Mouse (Mus musculus): Measurements from ENCODE around the gene Fbxl15. TPM values are rescaled to one million over a fixed set of nuclear protein-coding genes. Genes with fewer than 3 reads are reported as not detected.

Fbxl15 gene
- polyA plus RNA-seq, 1 experiment from 2014 or later = 27.1 TPM

- DNase-seq (ENCODE audit: low spot score) (no peak), ATAC-seq (ENCODE audit: low FRiP score) (no peak)
- no peak overlapping the region for H3K4me3 ChIP-seq (ENCODE audit: low read depth, low read length)
- peaks cover 31% of the 10 kb centered on the region for H3K4me1 ChIP-seq (replicated peaks; ENCODE audit: control insufficient read depth, insufficient read depth, low read length)
- WGBS = 74% methylated on average over 11 of the region's 11 CpGs
- H3K9ac ChIP-seq (ENCODE audit: low read depth, low read length) = no peak overlapping the region
- H3K27ac ChIP-seq (ENCODE audit: low read depth, low read length) = no peak overlapping the region
- H3K27me3 ChIP-seq (ENCODE audit: control insufficient read depth, insufficient read depth, low read length) = peaks cover 37% of the 10 kb centered on the region
- no peaks in the 10 kb centered on the region for H3K36me3 ChIP-seq (ENCODE audit: control insufficient read depth, insufficient read depth, low read length)
- no peaks in the 10 kb centered on the region for H3K9me3 ChIP-seq (ENCODE audit: control insufficient read depth, low read length)
- no peak overlapping the region for H3K4me2 ChIP-seq (replicated peaks; ENCODE audit: low read depth, low read length)
Observed at GRCm38 (mm10) chr19:46324366-46324765, 3.6 kb upstream of the Fbxl15 start.

- ATAC-seq (ENCODE audit: low FRiP score) = no peak
- no peak for DNase-seq (ENCODE audit: low spot score)
- H3K4me2 ChIP-seq (replicated peaks; ENCODE audit: low read depth, low read length) = no peak overlapping the region
- no peaks in the 10 kb centered on the region for H3K9me3 ChIP-seq (ENCODE audit: control insufficient read depth, low read length)
- peaks cover 32% of the 10 kb centered on the region for H3K27me3 ChIP-seq (ENCODE audit: control insufficient read depth, insufficient read depth, low read length)
- no peak overlapping the region for H3K9ac ChIP-seq (ENCODE audit: low read depth, low read length)
- H3K4me3 ChIP-seq (ENCODE audit: low read depth, low read length) = no peak overlapping the region
- H3K4me1 ChIP-seq (replicated peaks; ENCODE audit: control insufficient read depth, insufficient read depth, low read length) = peaks cover 32% of the 10 kb centered on the region
- H3K36me3 ChIP-seq (ENCODE audit: control insufficient read depth, insufficient read depth, low read length) = no peaks in the 10 kb centered on the region
- no peak overlapping the region for H3K27ac ChIP-seq (ENCODE audit: low read depth, low read length)
- 82% methylated on average over 5 of the region's 5 CpGs for WGBS
Observed at GRCm38 (mm10) chr19:46324918-46325317, 3.1 kb upstream of the Fbxl15 start.

- no peak for DNase-seq (ENCODE audit: low spot score)
Observed at GRCm38 (mm10) chr19:46326019-46326755, 1.8 kb upstream of the Fbxl15 start.

GRCm38 (mm10) chr19:46326756-46327305, 1.2 kb upstream of the Fbxl15 start, which contains the start of gene Psd:
Gene Psd, minus strand, starts transcription at chr19:46327156.
- peaks cover 5% of the 10 kb centered on the region; the same call in 1 of the 2 replicates for H3K36me3 ChIP-seq (ENCODE audit: control insufficient read depth, insufficient read depth, low read length)
- peak within 1 kb of the TSS; percentile 100 for H3K4me2 ChIP-seq (replicated peaks; ENCODE audit: low read depth, low read length)
- 1% methylated on average over 35 of the region's 35 CpGs for WGBS
- H3K4me3 ChIP-seq (ENCODE audit: low read depth, low read length) = peak within 1 kb of the TSS; percentile 71
- peak within 1 kb of the TSS; percentile 76 for H3K9ac ChIP-seq (ENCODE audit: low read depth, low read length)
- peaks cover 21% of the 10 kb centered on the region for H3K4me1 ChIP-seq (replicated peaks; ENCODE audit: control insufficient read depth, insufficient read depth, low read length)
- ATAC-seq (ENCODE audit: low FRiP score) (no peak), DNase-seq (ENCODE audit: low spot score) (peak; percentile 78)
- H3K27me3 ChIP-seq (ENCODE audit: control insufficient read depth, insufficient read depth, low read length) = peaks cover 25% of the 10 kb centered on the region
- H3K27ac ChIP-seq (ENCODE audit: low read depth, low read length) = peak within 1 kb of the TSS; percentile 95
- no peaks in the 10 kb centered on the region for H3K9me3 ChIP-seq (ENCODE audit: control insufficient read depth, low read length)

More at GRCm38 (mm10) chr19:46326019-46326755, 1.8 kb upstream of the Fbxl15 start:
- H3K4me1 ChIP-seq (replicated peaks; ENCODE audit: control insufficient read depth, insufficient read depth, low read length) = peaks cover 25% of the 10 kb centered on the region
- peaks cover 5% of the 10 kb centered on the region; the same call in 1 of the 2 replicates for H3K36me3 ChIP-seq (ENCODE audit: control insufficient read depth, insufficient read depth, low read length)
- WGBS = 4% methylated on average over 24 of the region's 29 CpGs
- no peaks in the 10 kb centered on the region for H3K9me3 ChIP-seq (ENCODE audit: control insufficient read depth, low read length)
- no peak for ATAC-seq (ENCODE audit: low FRiP score)
- peaks cover 25% of the 10 kb centered on the region for H3K27me3 ChIP-seq (ENCODE audit: control insufficient read depth, insufficient read depth, low read length)
- peak overlapping the region; percentile 58; the same call in 1 of the 2 replicates for H3K9ac ChIP-seq (ENCODE audit: low read depth, low read length)
- peak overlapping the region; percentile 100 for H3K4me2 ChIP-seq (replicated peaks; ENCODE audit: low read depth, low read length)
- peak overlapping the region; percentile 36 for H3K4me3 ChIP-seq (ENCODE audit: low read depth, low read length)
- no peak overlapping the region for H3K27ac ChIP-seq (ENCODE audit: low read depth, low read length)

- DNase-seq (ENCODE audit: low spot score) = no peak
- WGBS = 33% methylated on average over 14 of the region's 14 CpGs
- Histone ChIP-seq H3K4me2 (replicated peaks; ENCODE audit: low read depth, low read length) (peak overlapping the region; percentile 100), H3K4me3 (ENCODE audit: low read depth, low read length) (peak overlapping the region; percentile 71), H3K36me3 (ENCODE audit: control insufficient read depth, insufficient read depth, low read length) (peaks cover 5% of the 10 kb centered on the region; the same call in 1 of the 2 replicates), H3K27ac (ENCODE audit: low read depth, low read length) (peak overlapping the region; percentile 95), H3K4me1 (replicated peaks; ENCODE audit: control insufficient read depth, insufficient read depth, low read length) (peaks cover 15% of the 10 kb centered on the region), H3K9me3 (ENCODE audit: control insufficient read depth, low read length) (no peaks in the 10 kb centered on the region), H3K9ac (ENCODE audit: low read depth, low read length) (peak overlapping the region; percentile 76), H3K27me3 (ENCODE audit: control insufficient read depth, insufficient read depth, low read length) (peaks cover 25% of the 10 kb centered on the region)
- peak; percentile 5; the same call in 1 of the 2 replicates for ATAC-seq (ENCODE audit: low FRiP score)
Observed at GRCm38 (mm10) chr19:46327531-46328064, 386 bp upstream of the Fbxl15 start.

- peak overlapping the region; percentile 100 for H3K4me2 ChIP-seq (replicated peaks; ENCODE audit: low read depth, low read length)
- H3K36me3 ChIP-seq (ENCODE audit: control insufficient read depth, insufficient read depth, low read length) = peaks cover 5% of the 10 kb centered on the region; the same call in 1 of the 2 replicates
- H3K9ac ChIP-seq (ENCODE audit: low read depth, low read length) = peak overlapping the region; percentile 76
- peak overlapping the region; percentile 71 for H3K4me3 ChIP-seq (ENCODE audit: low read depth, low read length)
- ATAC-seq (ENCODE audit: low FRiP score) = no peak
- WGBS = 2% methylated on average over 50 of the region's 54 CpGs
- H3K27ac ChIP-seq (ENCODE audit: low read depth, low read length) = peak overlapping the region; percentile 95
- H3K9me3 ChIP-seq (ENCODE audit: control insufficient read depth, low read length) = no peaks in the 10 kb centered on the region
- DNase-seq (ENCODE audit: low spot score) = peak; percentile 50
- peaks cover 14% of the 10 kb centered on the region for H3K27me3 ChIP-seq (ENCODE audit: control insufficient read depth, insufficient read depth, low read length)
- H3K4me1 ChIP-seq (replicated peaks; ENCODE audit: control insufficient read depth, insufficient read depth, low read length) = peaks cover 15% of the 10 kb centered on the region
Observed at GRCm38 (mm10) chr19:46329031-46329641, 1.2 kb downstream of the Fbxl15 start.

- Histone ChIP-seq H3K4me3 (ENCODE audit: low read depth, low read length) (0 out of 2 replicates have a peak overlapping the region, but pooled peaks have one; percentile 71), H3K27ac (ENCODE audit: low read depth, low read length) (no peak overlapping the region), H3K4me1 (replicated peaks; ENCODE audit: control insufficient read depth, insufficient read depth, low read length) (peaks cover 15% of the 10 kb centered on the region), H3K36me3 (ENCODE audit: control insufficient read depth, insufficient read depth, low read length) (peaks cover 5% of the 10 kb centered on the region; the same call in 1 of the 2 replicates), H3K9me3 (ENCODE audit: control insufficient read depth, low read length) (no peaks in the 10 kb centered on the region), H3K27me3 (ENCODE audit: control insufficient read depth, insufficient read depth, low read length) (peaks cover 7% of the 10 kb centered on the region; the same call in 1 of the 2 replicates), H3K4me2 (replicated peaks; ENCODE audit: low read depth, low read length) (peak overlapping the region; percentile 23; the same call in 1 of the 2 replicates), H3K9ac (ENCODE audit: low read depth, low read length) (no peak overlapping the region)
- WGBS = 6% methylated on average over 16 of the region's 16 CpGs
- ATAC-seq (ENCODE audit: low FRiP score) = peak; percentile 31; the same call in 1 of the 2 replicates
- peak; percentile 81 for DNase-seq (ENCODE audit: low spot score)
Observed at GRCm38 (mm10) chr19:46329951-46330350, 2.0 kb downstream of the Fbxl15 start.

GRCm38 (mm10) chr19:46330696-46331095, 2.7 kb downstream of the Fbxl15 start:
- Histone ChIP-seq H3K4me1 (replicated peaks; ENCODE audit: control insufficient read depth, insufficient read depth, low read length) (peaks cover 15% of the 10 kb centered on the region), H3K27me3 (ENCODE audit: control insufficient read depth, insufficient read depth, low read length) (peaks cover 5% of the 10 kb centered on the region; the same call in 1 of the 2 replicates), H3K36me3 (ENCODE audit: control insufficient read depth, insufficient read depth, low read length) (peaks cover 5% of the 10 kb centered on the region; the same call in 1 of the 2 replicates), H3K4me2 (replicated peaks; ENCODE audit: low read depth, low read length) (no peak overlapping the region), H3K9ac (ENCODE audit: low read depth, low read length) (no peak overlapping the region), H3K4me3 (ENCODE audit: low read depth, low read length) (no peak overlapping the region), H3K9me3 (ENCODE audit: control insufficient read depth, low read length) (no peaks in the 10 kb centered on the region), H3K27ac (ENCODE audit: low read depth, low read length) (no peak overlapping the region)
- DNase-seq (ENCODE audit: low spot score) (no peak), ATAC-seq (ENCODE audit: low FRiP score) (no peak)
- WGBS = 95% methylated on average over 12 of the region's 12 CpGs
